Mouse (Mus musculus): Measurements from ENCODE around the gene BC030867.
A peak's percentile ranks its signal among the peaks of the same experiment; 100 is the strongest.
"Not testable (repeated sequence)": the region's sequence is repeated elsewhere in the genome, so short reads cannot be mapped to it uniquely, and the experiment has no call there.

BC030867 gene

GRCm38 (mm10) chr11:102258095-102258494 is 9.4 kb downstream of the BC030867 start:
- DNase-seq = no peak

- DNase-seq = no peak
These were observed 9.8 kb downstream of the BC030867 start for GRCm38 (mm10) chr11:102258521-102258920.

- DNase-seq = no peak
These were observed 14.5 kb downstream of the BC030867 start for GRCm38 (mm10) chr11:102263211-102263610.

GRCm38 (mm10) chr11:102265816-102266215 is 17.1 kb downstream of the BC030867 start:
- no peak for DNase-seq

GRCm38 (mm10) chr11:102266631-102267355 is 18.1 kb downstream of the BC030867 start:
- no peak for DNase-seq

- peak; percentile 64 for DNase-seq
These were observed 18.8 kb downstream of the BC030867 start for GRCm38 (mm10) chr11:102267480-102267879.

- DNase-seq = no peak
These were observed 20.0 kb downstream of the BC030867 start, which contains the start of gene Asb16 for GRCm38 (mm10) chr11:102268520-102269244. Gene Asb16 (plus strand): TSS chr11:102268743.

- peak; percentile 48 for DNase-seq
These were observed 27.8 kb downstream of the BC030867 start for GRCm38 (mm10) chr11:102276411-102276915.

- DNase-seq = no peak
These were observed 29.1 kb downstream of the BC030867 start for GRCm38 (mm10) chr11:102277754-102278153.

- no peak for DNase-seq
These were observed 30.9 kb downstream of the BC030867 start for GRCm38 (mm10) chr11:102279595-102279994.

GRCm38 (mm10) chr11:102280267-102280666 is 31.6 kb downstream of the BC030867 start:
- not testable (repeated sequence) for DNase-seq

- no peak for DNase-seq
These were observed 35.2 kb downstream of the BC030867 start for GRCm38 (mm10) chr11:102283922-102284321.

- peak; percentile 99 for DNase-seq
These were observed 35.9 kb downstream of the BC030867 start, which contains the start of gene Tmub2 for GRCm38 (mm10) chr11:102284501-102285094. Gene Tmub2 (plus strand): TSS chr11:102284931.

- DNase-seq = no peak
These were observed 36.6 kb downstream of the BC030867 start for GRCm38 (mm10) chr11:102285095-102285834.

GRCm38 (mm10) chr11:102287485-102287884 is 38.8 kb downstream of the BC030867 start:
- DNase-seq = no peak

GRCm38 (mm10) chr11:102288027-102288804 is 39.5 kb downstream of the BC030867 start:
- no peak for DNase-seq

GRCm38 (mm10) chr11:102288913-102289312 is 40.2 kb downstream of the BC030867 start:
- DNase-seq = no peak

GRCm38 (mm10) chr11:102289511-102290100 is 40.9 kb downstream of the BC030867 start:
- DNase-seq = no peak

GRCm38 (mm10) chr11:102290141-102290540 is 41.5 kb downstream of the BC030867 start:
- no peak for DNase-seq

- DNase-seq = no peak
These were observed 42.4 kb downstream of the BC030867 start for GRCm38 (mm10) chr11:102291051-102291535.

- no peak for DNase-seq
These were observed 45.3 kb downstream of the BC030867 start for GRCm38 (mm10) chr11:102293971-102294370.
